Mouse (Mus musculus) embryo, embryonic 11 days (tissue): ENCODE data around the gene Lmnb2.

ENCODE experiments used
- DNase-seq: peaks from one replicate; pipeline ENCODE4 v3.0.0-alpha.2; 2015

Lmnb2 gene

GRCm38 (mm10) chr10:80928586-80929298 is 10.7 kb upstream of the Lmnb2 start:
- DNase-seq = peak; percentile 94

DNA sequence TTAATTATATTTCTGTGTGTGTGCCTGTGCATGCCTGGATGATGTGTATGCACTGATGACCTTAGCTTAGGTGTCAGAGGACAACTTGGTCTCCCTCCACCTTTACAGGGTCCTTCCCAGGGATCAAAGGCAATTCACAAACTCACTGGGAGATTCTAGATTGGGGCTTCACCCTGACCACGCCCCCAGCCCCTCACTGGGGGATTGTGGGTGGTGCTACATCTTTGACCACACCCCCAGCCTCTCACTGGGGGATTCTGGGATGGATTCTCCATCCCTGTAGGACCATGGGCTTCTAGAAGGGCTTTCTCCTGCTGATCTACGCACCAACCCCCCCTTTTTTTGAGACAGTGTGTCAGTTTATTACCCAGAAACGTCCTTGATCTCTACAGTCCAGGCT is 7.4 kb upstream of the Lmnb2 start:
- DNase-seq = no peak

DNA sequence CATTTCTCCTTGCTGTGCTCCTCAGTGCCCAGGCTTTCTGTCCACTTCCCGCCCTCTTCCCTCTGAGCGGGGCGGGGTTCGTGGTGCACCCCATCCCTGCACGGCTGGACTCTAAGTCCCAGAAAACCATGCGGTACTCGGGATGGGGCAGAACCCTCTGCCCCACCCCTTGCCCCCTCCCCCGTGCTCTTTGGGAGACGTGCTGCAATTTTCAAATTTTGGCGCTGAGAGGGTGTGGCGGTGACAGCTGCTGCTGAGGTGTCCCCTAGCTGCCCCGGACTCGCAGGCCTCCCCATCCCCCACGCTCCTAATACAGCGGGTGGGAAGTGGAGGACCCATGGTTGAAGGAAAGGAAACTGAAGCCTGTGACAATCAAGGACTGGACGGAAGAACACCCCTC is 3.9 kb upstream of the Lmnb2 start:
- peak; percentile 73 for DNase-seq

DNA sequence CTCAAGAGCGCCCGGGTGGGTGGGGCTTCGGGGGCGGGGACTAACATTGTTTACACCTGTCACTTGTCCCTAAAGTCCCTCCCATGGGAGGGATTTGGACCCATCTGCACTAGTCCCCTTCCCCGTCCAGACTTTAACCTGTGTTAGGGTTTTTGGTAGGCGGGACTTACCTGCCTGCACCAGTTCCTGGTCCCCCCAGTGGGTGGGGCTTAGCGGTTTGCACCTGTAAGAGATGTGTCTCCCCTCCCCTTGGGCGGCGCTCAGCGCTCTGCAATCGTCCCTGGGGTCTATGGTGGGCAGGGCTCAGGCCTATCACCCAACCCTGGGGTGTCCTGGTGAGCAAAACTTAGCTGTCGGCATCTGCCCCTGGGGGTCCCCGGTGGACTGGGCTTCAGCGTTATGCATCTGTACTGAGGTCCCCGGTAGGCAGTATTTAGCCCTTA is 688 bp downstream of the Lmnb2 start:
- peak; percentile 45 for DNase-seq

GRCm38 (mm10) chr10:80915736-80916135 is 2.3 kb downstream of the Lmnb2 start:
- no peak for DNase-seq

GRCm38 (mm10) chr10:80915260-80915659 is 2.8 kb downstream of the Lmnb2 start:
- DNase-seq = no peak

DNA sequence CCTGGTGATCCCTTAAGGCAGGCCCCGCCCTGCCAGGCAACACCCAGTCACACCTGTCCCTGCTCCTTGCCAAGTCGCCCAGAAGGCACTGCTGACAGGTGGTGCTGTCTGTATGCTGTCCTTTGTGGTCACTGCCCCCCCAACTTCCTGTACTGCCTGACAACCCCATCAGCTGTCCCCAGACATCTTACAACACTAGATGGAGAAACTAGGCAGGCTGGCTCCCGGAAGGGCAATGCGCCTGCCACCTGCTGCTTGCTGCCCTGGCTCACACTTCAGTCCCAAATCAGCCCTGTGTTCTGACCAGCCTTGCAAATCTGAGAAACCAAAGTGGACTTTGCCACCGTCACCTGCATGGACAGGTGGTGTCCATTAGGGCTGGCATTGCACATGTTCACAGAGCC is 3.8 kb downstream of the Lmnb2 start:
- no peak for DNase-seq

GRCm38 (mm10) chr10:80913364-80914011 is 4.6 kb downstream of the Lmnb2 start:
- DNase-seq = no peak

DNA sequence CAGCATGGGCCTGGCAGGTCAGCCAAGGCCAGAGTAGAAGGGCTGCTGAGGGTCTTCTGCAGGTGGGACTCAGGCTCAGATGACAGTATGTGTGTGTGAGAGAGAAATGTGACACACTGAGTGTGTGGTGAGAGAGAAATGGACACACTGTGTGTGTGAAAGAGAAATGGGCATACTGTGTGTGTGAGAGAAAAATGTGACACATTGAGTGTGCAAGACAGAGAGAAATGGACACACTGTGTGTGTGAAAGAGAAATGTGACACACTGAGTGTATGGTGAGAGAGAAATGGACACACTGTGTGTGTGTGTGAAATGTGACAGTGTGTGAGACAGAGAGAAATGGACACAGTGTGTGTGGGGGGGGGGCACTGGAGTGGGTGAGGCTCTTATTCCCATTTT is 6.2 kb downstream of the Lmnb2 start:
- no peak for DNase-seq

DNA sequence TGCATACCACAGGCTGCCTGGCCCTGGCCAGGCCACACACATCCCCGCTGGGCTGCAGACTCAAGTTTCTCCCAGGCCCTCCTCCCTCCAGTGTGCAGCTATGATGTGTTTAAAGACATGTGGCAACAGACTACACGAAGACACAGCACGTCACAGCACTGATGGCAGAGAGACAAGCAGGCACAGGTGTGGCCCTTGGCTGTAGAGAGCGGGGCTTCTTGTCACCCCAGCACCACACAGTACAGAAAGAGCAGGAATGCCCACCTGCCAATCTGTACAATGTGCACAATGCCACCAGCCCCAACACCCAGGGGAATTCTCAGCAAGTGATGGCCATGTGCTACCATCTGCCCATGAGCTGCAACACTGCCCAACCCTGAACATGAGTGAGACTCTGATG is 6.7 kb downstream of the Lmnb2 start:
- DNase-seq = no peak

DNA sequence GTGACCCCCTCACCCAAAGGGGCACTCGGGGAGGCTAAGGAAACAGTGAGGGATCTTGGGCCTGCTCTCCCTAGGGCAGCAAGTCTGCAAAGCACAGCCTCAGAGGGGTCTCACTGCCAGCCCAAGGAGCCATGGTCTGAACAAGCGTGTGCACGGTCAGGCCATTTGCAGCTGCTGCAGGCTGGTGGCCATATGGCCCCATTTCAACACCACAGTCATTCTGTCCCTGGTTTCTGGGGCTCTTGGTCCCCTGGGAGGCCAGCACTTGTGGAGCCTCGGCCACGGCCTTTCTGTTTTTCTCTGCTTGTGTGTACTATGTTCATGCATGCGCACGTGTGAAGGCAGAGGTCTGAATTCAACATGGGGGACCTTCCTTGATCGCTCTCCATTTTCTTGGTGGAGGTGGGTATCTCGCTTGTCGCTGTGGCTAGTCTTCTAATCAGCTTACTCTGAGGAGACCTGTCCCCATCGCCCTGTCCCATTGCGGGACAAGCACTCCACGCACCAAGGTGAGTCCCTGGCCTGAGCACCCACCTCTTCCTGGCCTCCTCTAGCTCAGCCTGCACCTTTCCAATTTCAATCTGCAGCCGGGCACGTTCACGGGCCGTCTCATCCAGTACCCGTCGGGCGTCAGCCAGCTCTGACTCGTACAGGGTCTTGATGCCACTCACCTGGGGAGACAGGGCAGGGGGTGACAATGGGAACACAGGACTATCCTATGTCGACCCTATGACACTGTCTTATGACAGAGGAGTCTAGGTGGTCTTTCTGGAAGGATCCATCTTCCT is 8.5 kb downstream of the Lmnb2 start:
- DNase-seq = no peak

- DNase-seq = no peak
These were observed 13.3 kb downstream of the Lmnb2 start for GRCm38 (mm10) chr10:80904709-80905108.

- DNase-seq = no peak
These were observed 13.9 kb downstream of the Lmnb2 start for GRCm38 (mm10) chr10:80904004-80904693.

- no peak for DNase-seq
These were observed 14.8 kb downstream of the Lmnb2 start for GRCm38 (mm10) chr10:80903282-80903681.

- no peak for DNase-seq
These were observed 15.6 kb downstream of the Lmnb2 start for GRCm38 (mm10) chr10:80902273-80902940.

DNA sequence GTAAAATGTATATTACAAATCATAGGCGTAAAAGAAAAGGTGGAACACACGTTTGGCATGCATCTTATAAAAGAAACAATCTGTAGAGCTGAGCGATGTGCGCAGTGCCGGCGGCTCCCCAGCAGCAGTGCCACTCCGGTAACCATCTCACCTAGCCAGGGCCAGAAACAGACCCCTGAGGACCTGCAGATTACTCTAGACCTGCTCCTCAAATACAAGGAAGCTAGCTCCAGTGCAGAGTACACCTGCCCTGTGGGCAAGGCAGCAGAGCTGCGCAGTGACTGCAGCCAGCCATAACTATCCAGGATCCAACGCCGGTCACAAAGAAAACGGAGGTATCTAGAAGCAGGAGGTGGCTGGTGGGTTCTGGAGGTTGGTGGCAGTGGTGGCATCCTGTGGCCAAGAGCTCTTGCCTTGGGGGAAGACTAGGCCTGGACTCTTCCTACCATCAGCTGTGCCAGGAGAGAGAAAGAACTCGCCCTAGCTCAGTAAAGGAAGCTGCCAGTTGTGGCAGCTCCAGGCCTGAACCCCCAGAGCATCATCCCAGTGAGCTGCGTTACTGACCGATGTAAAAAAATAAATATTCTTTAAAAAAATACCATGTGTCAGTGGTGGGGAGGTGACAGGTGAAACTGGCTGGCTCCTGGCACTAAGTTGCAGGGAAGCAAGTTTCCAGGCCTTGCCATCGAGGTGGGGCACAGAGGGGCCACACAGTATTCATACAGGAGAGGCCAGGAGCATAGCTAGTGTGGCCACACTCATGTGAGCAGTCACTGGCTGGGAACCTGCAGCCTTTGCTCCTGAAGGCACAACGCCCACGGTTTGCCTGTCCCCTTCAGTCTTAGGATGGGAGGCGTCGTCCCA is 16.4 kb downstream of the Lmnb2 start:
- no peak for DNase-seq

DNA sequence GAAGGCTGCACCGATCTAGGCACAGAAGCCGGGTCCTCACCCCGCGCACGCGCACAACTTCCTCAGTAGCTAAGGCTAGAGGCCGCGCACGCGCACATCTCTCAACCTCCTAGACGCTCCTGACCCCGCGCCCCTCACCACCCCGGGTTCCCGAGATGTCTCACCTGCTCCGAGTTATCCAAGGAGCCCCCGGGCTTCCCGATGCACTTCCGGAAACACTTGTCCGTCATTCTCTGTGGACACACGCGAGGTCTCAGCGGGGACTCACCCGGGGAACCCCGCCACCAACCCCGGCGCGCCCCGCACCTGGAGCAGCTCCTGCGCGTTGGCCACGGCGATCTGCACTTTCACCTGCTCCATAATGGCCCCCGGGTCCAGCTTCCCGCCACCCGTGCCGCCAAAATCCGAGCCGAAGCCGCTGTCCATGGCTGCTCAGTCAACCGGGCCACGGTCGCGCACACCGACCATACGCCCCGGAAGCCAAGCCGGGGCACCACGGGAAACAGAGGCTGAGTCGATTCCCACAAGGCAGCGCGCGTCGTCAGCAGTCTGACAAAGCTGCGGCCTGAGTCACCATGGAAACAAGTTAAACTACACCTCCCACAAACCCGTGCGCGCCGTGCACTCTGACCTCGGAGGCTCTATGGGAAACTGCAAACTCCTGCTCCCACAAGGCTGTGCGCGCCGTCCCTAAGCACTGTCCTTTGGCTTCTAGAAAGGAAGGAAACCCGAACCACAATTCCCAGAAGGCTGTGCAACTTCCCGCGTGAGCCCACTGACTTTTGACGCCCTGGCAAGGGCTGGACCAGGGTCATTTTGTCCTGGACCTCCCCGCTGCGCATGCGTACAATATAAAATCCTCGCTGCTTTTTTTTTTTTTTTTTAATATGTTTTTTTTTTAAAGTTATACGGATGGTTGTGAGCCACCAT is 17.5 kb downstream of the Lmnb2 start, which contains the start of gene Timm13:
Timm13 (minus strand) TSS at position 652 of the 930 bp plus-strand sequence.
- peak; percentile 100 for DNase-seq

GRCm38 (mm10) chr10:80899591-80900317 is 18.3 kb downstream of the Lmnb2 start:
- no peak for DNase-seq

DNA sequence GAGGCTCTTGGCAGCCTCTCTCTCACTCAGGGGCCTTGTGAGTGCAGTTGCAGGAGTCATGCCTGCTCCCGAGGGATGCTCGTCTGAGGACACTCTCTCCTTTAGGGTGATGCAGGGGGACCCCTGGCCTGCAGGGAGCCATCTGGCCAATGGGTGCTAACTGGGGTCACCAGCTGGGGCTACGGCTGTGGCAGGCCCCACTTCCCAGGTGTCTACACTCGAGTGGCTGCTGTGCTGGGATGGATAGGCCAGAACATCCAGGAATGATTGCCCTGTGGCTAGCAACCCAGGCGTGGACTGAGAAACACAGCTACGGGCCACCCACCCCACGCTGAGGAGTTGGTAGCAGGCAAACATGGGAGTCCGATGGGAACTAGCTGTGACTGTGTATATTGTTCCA is 19.0 kb downstream of the Lmnb2 start:
- no peak for DNase-seq
